Mouse (Mus musculus): ENCODE measurements around the gene Shisal2a.
A peak's percentile ranks its signal among the peaks of the same experiment; 100 is the strongest.

Shisal2a gene

DNA sequence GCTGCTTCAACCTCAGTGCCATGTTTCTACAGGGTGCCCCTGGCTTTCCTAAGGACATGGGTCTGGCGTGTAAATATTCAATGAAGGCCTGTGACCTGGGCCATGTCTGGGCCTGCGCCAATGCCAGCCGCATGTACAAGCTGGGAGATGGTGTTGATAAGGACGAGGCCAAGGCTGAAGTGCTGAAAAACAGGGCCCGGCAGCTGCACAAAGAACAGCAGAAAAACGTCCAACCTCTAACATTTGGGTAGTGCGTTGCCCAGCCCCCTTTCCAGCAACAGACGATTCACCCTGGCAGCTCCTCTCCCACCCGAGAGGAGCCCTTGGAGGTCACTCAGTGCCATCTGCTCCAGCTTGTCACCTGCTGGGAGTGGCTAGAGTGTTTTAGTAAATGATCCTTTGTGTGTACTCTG lies 44.8 kb downstream of the Shisal2a start:
- no peak for DNase-seq (ENCODE audit: low spot score in 2 of 2)

DNA sequence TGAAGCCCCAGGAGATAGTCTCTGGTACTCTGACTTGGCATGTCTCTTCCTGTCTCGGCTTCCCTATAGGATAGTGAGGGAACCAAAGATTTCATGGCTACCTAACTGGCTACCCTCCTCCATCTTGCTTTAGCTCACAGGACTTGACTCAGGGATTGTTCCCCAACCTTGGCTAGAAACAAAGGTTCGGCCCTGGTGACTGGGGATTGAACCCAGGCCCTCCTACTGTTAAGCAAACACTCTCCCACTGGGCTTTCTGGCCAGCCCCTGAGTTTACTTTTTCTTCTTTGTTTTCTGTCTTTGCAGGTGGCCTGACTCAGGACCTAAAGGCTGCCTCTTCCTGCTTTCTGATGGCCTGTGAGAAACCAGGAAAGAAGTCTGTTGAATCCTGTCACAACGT lies 45.3 kb downstream of the Shisal2a start:
- no peak for DNase-seq (ENCODE audit: low spot score in 2 of 2)

DNA sequence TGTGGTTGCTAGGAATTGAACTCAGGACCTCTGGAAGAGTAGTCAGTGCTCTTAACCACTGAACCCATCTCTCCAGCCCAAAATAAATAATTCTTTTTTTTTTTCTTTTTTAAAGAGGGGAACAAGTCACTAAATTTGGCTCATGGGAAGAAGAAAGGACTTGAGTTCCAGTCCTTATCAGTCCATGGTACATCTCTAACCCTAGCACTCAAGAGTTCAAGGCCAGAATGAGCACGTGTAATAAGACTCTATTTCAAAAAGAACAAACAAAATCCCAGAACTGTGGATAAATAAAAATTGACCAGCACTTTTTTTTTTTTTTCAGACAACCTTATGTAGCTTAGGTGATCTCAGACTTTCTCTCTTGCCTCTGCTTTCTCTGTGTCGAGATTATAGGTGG lies 46.4 kb downstream of the Shisal2a start:
- DNase-seq (ENCODE audit: low spot score in 2 of 2), result no peak

DNA sequence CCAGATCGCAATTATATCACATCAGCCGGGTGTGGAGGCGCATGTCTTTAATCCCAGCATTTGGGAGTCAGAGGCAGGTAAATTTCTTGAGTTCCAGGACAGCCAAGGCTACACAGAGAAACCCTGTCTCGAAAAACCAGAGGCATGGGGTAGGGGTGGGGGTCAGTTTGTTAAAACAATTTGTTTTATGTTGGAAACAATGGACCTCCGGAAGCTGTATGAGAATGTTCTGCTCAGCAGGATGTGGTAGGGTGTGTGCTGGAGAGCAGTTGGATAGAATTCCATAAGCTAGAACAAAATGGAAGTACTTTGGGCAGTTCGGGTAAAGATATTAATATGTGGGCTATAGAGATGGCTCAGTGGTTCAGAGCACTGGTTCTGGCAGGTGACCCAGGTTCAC lies 47.7 kb downstream of the Shisal2a start:
- DNase-seq (ENCODE audit: low spot score in 2 of 2), result no peak

GRCm38 (mm10) chr4:108332041-108332440 lies 51.1 kb downstream of the Shisal2a start:
- no peak for DNase-seq (ENCODE audit: low spot score in 2 of 2)

DNA sequence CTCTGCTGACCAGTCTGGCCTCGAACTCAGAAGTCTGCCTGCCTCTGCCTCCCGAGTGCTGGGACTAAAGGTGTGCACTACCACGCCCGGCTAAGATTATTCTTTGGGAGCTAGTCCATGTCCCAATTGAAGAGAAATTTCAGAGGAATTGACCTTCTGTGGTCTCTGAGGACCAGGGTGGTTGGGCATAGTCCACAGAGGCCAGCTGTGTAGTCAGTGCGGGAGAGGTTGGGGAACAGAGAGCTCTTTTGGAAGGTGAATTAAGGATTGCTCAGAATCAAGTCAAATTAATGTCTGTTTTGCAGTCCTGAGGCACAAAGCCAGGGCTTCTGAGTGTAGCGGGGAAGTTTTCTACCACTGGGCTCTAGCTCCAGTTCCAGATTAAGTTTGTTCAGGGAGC lies 53.3 kb downstream of the Shisal2a start:
- DNase-seq (ENCODE audit: low spot score in 2 of 2), result no peak

DNA sequence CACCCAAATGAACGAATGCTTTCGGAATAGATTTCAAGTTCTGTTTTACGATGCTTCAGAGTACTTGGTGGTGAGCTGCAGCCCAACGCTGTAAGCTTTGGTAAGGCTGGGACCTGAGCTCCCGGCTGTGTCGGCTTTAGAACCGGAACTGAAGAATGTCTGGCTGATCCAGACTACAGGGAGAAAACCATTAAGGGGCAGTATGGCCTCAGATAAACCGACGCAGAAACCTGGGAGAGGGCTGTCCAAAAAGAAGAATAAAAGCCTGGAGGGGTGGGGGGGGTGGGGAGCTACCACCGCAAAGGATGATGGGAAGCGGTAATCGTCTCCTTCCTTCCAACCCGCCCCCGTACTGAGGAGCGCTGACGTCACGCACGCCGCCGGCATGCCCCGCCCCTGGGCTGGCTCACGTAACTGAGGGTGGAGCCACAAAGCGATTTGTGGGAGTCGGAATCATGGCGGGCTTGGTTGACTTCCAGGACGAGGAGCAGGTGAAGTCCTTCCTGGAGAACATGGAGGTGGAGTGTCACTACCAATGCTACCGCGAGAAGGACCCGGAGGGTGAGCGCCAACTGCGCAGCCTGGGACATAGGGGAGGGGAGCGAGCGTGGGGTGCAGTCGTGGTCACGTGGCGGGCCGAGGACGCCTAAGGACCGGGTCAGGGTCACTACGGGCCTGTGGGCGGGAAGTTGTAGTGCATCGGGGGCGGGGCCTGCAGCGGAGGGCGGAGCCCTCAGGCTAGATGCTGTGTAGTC lies 55.2 kb downstream of the Shisal2a start, which contains the start of gene Coa7:
Coa7 (plus strand) TSS at position 411 of the 755 bp plus-strand sequence.
- peak; percentile 94 to 96 for DNase-seq (ENCODE audit: low spot score in 2 of 2)

DNA sequence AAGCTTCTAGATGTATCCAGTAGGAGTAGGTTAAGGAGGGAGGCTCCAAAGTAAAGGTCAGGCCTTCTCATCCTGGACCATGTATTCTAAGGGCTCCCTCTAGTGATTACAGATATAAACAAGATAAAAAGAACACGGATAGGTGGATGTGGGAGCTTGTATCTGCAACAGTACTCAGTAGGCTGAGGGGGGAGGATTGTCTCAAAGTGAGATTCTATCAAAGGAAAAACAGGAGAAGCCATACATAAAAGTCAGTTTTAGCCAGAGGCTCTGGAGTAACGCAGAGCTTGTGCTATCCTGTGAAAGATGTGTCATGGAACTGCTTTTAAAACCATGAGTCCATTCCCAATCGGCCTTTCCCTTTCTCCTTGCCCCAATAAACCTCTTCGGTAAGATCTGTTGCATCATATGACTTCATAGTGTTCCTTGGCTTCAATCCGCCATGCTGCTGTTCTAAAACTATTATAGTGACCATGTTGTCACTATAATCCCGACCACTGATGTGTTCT lies 56.0 kb downstream of the Shisal2a start:
- DNase-seq (ENCODE audit: low spot score in 2 of 2), result peak in 1 of 2 experiments; percentile 14

DNA sequence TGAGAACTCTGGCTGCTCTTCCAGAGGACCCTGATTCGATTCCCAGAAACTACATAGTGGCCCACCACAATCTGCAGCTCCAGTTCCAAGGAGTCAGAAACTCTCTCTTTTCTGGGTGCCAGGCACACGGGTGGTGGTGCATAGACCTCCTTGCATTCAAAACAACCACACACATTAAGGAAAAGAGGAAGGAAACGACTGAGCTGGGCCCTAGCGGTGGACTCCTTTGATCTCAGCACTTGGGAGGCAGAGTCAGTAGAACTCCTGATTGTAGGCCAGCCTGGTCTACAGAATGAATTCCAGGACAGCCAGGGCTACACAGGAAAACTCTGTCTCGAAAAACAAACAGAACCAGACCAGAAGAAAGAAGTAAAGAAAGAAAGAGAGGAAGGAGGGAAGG lies 59.6 kb downstream of the Shisal2a start:
- DNase-seq (ENCODE audit: low spot score in 2 of 2), result no peak

DNA sequence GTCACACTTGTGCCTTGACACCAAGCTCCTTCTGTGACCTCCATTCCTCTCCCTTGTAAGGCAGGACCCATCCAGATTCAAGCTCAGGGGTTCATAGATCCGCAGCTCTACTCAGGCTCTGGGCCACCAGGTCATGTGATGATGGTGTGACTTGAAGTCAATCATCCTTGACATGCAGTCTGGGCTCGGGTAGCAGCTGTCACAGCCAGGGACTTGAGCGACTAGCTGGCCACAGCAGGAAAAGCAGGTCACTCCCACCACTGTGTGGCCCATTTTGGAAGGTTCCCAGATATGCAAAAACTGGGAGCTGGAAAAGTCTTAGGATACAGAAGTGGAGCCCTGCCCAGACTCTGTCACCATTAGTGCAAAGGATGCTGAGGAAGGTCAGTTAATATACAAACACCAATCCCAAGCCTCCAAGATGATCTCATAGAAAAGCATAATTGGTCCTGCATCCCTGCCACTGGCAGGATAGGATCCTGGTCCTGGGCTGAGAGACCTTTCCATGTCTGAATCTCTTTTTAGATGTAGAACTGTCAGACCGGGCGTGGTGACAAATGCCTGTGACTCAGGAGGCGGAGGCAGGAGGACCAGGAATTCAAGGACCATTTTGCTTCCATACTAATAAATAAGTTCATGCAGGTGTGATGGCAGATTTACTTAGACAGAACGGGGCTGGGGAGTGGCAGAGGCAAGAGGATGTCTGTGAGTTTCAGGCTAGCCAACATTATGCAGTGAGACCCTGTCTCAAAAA lies 62.3 kb downstream of the Shisal2a start:
- no peak for DNase-seq (ENCODE audit: low spot score in 2 of 2)

DNA sequence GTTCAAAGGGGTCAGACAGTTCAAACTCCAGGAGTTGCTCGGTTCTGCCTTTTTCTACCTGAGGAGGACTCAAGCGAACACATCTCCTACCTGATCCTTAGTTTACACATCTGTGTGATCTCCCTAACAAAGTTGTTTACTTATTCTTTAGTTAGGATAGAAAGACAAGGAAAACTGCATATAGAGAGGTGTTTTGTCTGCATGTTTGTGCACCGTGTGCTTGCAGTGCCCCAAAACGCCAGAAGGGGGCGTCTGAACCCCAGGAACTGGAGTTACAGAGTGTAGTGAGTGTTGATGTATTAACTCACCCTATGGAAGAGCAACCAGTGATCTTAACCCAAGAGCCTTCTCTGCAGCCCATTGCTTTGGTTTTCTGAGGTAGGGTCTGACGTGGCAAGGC lies 63.4 kb downstream of the Shisal2a start:
- no peak for DNase-seq (ENCODE audit: low spot score in 2 of 2)

DNA sequence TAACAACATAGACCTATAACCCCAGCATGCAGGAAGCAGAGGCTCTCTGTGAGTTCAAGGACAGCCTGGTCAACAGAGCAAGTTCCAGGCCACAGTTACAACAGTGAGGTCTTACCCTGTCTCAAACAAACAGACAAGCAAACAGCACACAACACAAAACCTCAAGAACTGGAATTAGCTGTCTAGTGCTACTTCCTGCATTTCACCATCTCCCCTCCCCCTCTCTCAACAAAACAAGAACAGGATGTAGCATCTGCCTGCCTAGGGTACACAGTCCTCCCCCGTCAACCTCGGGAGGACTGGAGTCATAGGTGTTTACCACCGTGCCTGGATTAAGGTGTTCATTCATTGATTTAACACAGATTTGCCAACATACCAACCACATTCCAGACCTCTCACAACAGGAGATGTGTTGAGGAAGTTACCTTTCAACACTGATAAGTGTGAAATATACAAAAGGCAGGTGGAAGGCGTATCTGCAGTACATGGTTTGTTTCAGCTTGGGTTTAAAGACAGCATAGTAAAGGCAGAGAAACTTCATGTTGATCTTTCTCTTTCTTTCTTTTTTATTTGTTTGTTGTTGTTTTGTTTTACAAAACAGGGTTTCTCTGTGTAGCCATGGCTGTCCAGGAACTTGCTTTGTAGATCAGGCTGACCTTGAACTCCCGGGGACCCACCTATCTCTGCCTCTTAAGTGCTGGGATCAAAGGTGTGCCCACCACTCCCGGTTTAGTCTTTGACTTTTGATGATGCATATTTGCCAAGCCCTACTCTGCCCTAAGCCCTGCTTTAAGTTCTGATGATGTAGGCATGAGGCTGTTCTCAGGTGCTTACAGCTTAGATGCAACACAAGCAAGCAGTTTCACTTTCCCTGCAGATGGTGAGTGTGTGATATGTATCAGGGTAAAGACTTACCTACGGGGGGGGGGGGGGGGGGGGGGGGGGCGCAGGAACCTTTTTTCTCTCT lies 64.2 kb downstream of the Shisal2a start:
- no peak for DNase-seq (ENCODE audit: low spot score in 2 of 2)
